Mouse (Mus musculus): ENCODE data around the gene Fermt2. TPM values are rescaled to one million over a fixed set of nuclear protein-coding genes. Genes with fewer than 3 reads are reported as not detected.
"Not testable (repeated sequence)": the region's sequence is repeated elsewhere in the genome, so short reads cannot be mapped to it uniquely, and the experiment has no call there.

Gene Fermt2
- polyA plus RNA-seq, 1 experiment from 2014 or later = 152 TPM

DNA sequence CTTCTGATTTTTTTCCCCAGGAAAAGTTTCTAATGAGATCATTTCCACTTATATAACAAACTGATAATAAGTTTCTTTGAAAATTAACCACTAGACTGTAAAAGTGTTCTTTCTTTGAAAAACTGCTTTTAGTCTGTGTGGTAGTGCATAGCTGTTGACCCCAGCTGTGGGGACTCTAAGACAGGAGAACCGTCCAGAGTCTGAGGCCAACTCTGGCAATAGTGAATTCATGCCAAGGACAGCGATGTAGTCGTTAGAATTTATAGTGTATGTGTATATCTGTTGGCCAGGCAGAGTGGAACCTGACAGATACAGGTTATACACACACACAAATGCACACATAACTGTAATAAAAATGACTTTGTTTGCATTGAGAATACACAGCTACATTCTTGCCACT is 51.4 kb downstream of the Fermt2 start:
- H3K9ac ChIP-seq (ENCODE audit: low read depth, low read length) = no peak overlapping the region
- no peaks in the 10 kb centered on the region for H3K27me3 ChIP-seq (replicated peaks; ENCODE audit: control insufficient read depth, insufficient read depth, low read length)
- H3K4me2 ChIP-seq (ENCODE audit: low read depth, low read length) = no peak overlapping the region
- no peak overlapping the region for H3K27ac ChIP-seq (ENCODE audit: low read length)
- no peak overlapping the region for H3K4me3 ChIP-seq (ENCODE audit: low read length)
- 26% methylated on average over 3 of the region's 3 CpGs for WGBS
- no peaks in the 10 kb centered on the region for H3K9me3 ChIP-seq (ENCODE audit: control insufficient read depth, low read length)
- peaks cover 15% of the 10 kb centered on the region; the same call in 1 of the 2 replicates for H3K4me1 ChIP-seq (ENCODE audit: control insufficient read depth, insufficient read depth, low read length)
- no peak for ATAC-seq
- H3K36me3 ChIP-seq (ENCODE audit: control insufficient read depth, insufficient read depth, low read length) = 0 out of 2 replicates have a peak, but pooled peaks cover 3% of the 10 kb centered on the region

DNA sequence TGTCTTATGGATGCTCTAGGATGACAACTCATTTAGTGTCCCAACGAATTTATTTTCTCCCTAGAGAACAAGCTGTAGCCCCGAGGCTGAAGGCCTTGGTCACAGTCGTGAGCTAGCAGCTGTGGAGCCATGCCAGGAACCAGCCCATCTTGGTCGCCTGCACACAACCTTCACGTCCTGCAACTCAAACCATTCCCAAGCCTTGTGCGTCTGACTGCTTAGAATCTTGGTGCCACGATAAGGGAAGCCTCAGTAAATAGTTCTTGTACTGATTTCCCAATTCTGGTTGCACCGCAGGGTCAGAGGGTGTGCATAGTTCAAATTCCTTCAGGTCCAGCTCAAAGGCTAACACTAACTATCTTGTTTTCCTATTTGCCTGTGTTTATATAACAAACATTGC is 52.3 kb downstream of the Fermt2 start:
- Histone ChIP-seq H3K4me2 (ENCODE audit: low read depth, low read length) (no peak overlapping the region), H3K27me3 (replicated peaks; ENCODE audit: control insufficient read depth, insufficient read depth, low read length) (no peaks in the 10 kb centered on the region), H3K36me3 (ENCODE audit: control insufficient read depth, insufficient read depth, low read length) (0 out of 2 replicates have a peak, but pooled peaks cover 4% of the 10 kb centered on the region), H3K9ac (ENCODE audit: low read depth, low read length) (no peak overlapping the region), H3K9me3 (ENCODE audit: control insufficient read depth, low read length) (no peaks in the 10 kb centered on the region), H3K4me3 (ENCODE audit: low read length) (no peak overlapping the region), H3K27ac (ENCODE audit: low read length) (0 out of 2 replicates have a peak overlapping the region, but pooled peaks have one; percentile 8), H3K4me1 (ENCODE audit: control insufficient read depth, insufficient read depth, low read length) (peaks cover 15% of the 10 kb centered on the region; the same call in 1 of the 2 replicates)
- WGBS = 36% methylated on average over 8 of the region's 8 CpGs
- no peak for ATAC-seq

GRCm38 (mm10) chr14:45476990-45477389 is 52.9 kb downstream of the Fermt2 start:
- Histone ChIP-seq H3K27ac (ENCODE audit: low read length) (no peak overlapping the region), H3K4me1 (ENCODE audit: control insufficient read depth, insufficient read depth, low read length) (peaks cover 15% of the 10 kb centered on the region; the same call in 1 of the 2 replicates), H3K9ac (ENCODE audit: low read depth, low read length) (no peak overlapping the region), H3K9me3 (ENCODE audit: control insufficient read depth, low read length) (no peaks in the 10 kb centered on the region), H3K27me3 (replicated peaks; ENCODE audit: control insufficient read depth, insufficient read depth, low read length) (no peaks in the 10 kb centered on the region), H3K4me3 (ENCODE audit: low read length) (no peak overlapping the region), H3K4me2 (ENCODE audit: low read depth, low read length) (no peak overlapping the region), H3K36me3 (ENCODE audit: control insufficient read depth, insufficient read depth, low read length) (0 out of 2 replicates have a peak, but pooled peaks cover 6% of the 10 kb centered on the region)
- 91% methylated on average over 7 of the region's 7 CpGs for WGBS
- no peak for ATAC-seq

GRCm38 (mm10) chr14:45472536-45472935 is 57.4 kb downstream of the Fermt2 start:
- ATAC-seq = no peak
- no peak overlapping the region for H3K9ac ChIP-seq (ENCODE audit: low read depth, low read length)
- no peak overlapping the region for H3K27ac ChIP-seq (ENCODE audit: low read length)
- no peaks in the 10 kb centered on the region for H3K27me3 ChIP-seq (replicated peaks; ENCODE audit: control insufficient read depth, insufficient read depth, low read length)
- H3K4me3 ChIP-seq (ENCODE audit: low read length) = no peak overlapping the region
- H3K9me3 ChIP-seq (ENCODE audit: control insufficient read depth, low read length) = 0 out of 2 replicates have a peak, but pooled peaks cover 2% of the 10 kb centered on the region
- H3K4me2 ChIP-seq (ENCODE audit: low read depth, low read length) = no peak overlapping the region
- peaks cover 13% of the 10 kb centered on the region; the same call in 1 of the 2 replicates for H3K36me3 ChIP-seq (ENCODE audit: control insufficient read depth, insufficient read depth, low read length)
- 90% methylated on average over 10 of the region's 10 CpGs for WGBS
- H3K4me1 ChIP-seq (ENCODE audit: control insufficient read depth, insufficient read depth, low read length) = 0 out of 2 replicates have a peak, but pooled peaks cover under 1% of the 10 kb centered on the region

GRCm38 (mm10) chr14:45469446-45469845 is 60.5 kb downstream of the Fermt2 start:
- no peak for ATAC-seq
- Histone ChIP-seq H3K4me3 (ENCODE audit: low read length) (no peak overlapping the region), H3K4me2 (ENCODE audit: low read depth, low read length) (no peak overlapping the region), H3K9ac (ENCODE audit: low read depth, low read length) (no peak overlapping the region), H3K27ac (ENCODE audit: low read length) (no peak overlapping the region), H3K36me3 (ENCODE audit: control insufficient read depth, insufficient read depth, low read length) (peaks cover 10% of the 10 kb centered on the region; the same call in 1 of the 2 replicates), H3K9me3 (ENCODE audit: control insufficient read depth, low read length) (0 out of 2 replicates have a peak, but pooled peaks cover 2% of the 10 kb centered on the region), H3K4me1 (ENCODE audit: control insufficient read depth, insufficient read depth, low read length) (peaks cover 1% of the 10 kb centered on the region; the same call in 1 of the 2 replicates), H3K27me3 (replicated peaks; ENCODE audit: control insufficient read depth, insufficient read depth, low read length) (no peaks in the 10 kb centered on the region)
- WGBS = 93% methylated on average over 8 of the region's 8 CpGs

DNA sequence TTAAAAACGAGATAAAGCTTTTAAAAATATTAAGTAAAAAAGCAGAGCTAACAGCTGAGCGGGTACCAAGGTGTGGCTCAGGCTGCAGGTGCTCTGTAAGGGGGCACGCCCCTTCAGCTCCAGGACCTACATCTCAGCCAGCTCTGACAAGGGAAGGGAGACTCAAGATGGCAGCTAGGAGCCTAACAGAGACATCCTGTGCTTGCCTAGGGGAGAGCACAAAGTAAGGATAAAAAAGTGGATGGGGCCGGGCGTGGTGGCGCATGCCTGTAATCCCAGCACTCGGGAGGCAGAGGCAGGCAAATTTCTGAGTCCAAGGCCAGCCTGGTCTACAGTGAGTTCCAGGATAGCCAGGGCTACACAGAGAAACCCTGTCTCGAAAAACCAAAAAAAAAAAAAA is 63.5 kb downstream of the Fermt2 start:
- H3K27me3 ChIP-seq (replicated peaks; ENCODE audit: control insufficient read depth, insufficient read depth, low read length); H3K4me2 ChIP-seq (ENCODE audit: low read depth, low read length); ATAC-seq; H3K27ac ChIP-seq (ENCODE audit: low read length); H3K4me3 ChIP-seq (ENCODE audit: low read length); H3K9me3 ChIP-seq (ENCODE audit: control insufficient read depth, low read length); H3K9ac ChIP-seq (ENCODE audit: low read depth, low read length): not testable (repeated sequence)
- 95% methylated on average over 8 of the region's 8 CpGs for WGBS
- Histone ChIP-seq H3K4me1 (ENCODE audit: control insufficient read depth, insufficient read depth, low read length) (peaks cover 13% of the 10 kb centered on the region), H3K36me3 (ENCODE audit: control insufficient read depth, insufficient read depth, low read length) (peaks cover 10% of the 10 kb centered on the region)

- H3K27ac ChIP-seq (ENCODE audit: low read length) = peak overlapping the region; percentile 13
- H3K4me2 ChIP-seq (ENCODE audit: low read depth, low read length) = no peak overlapping the region
- H3K9me3 ChIP-seq (ENCODE audit: control insufficient read depth, low read length) = 0 out of 2 replicates have a peak, but pooled peaks cover under 1% of the 10 kb centered on the region
- no peak overlapping the region for H3K9ac ChIP-seq (ENCODE audit: low read depth, low read length)
- peak; percentile 13; the same call in 1 of the 2 replicates for ATAC-seq
- no peaks in the 10 kb centered on the region for H3K27me3 ChIP-seq (replicated peaks; ENCODE audit: control insufficient read depth, insufficient read depth, low read length)
- peaks cover 10% of the 10 kb centered on the region for H3K36me3 ChIP-seq (ENCODE audit: control insufficient read depth, insufficient read depth, low read length)
- H3K4me3 ChIP-seq (ENCODE audit: low read length) = no peak overlapping the region
- H3K4me1 ChIP-seq (ENCODE audit: control insufficient read depth, insufficient read depth, low read length) = peaks cover 13% of the 10 kb centered on the region
- WGBS = 66% methylated on average over 19 of the region's 19 CpGs
Observed at GRCm38 (mm10) chr14:45464036-45465035, 65.6 kb downstream of the Fermt2 start.

DNA sequence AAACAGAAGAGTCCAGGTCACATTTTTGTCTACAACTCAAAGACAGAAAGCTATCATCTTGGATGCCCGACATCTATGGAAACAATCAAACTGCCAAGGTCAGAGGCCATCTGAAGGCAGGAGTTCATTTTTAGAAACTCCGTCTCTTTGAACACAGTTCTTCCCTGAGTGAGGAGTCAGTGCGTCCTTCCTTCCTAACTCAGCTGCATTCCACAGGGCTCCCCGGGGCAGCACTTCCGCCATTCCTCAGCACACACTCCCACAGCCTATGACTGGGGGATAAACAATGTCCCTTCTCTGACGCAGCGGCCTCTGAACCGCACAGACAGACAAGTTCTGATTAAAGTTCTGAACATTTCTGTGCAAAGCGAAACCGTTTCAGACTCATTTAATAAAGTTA is 66.3 kb downstream of the Fermt2 start:
- Histone ChIP-seq H3K9me3 (ENCODE audit: control insufficient read depth, low read length) (no peaks in the 10 kb centered on the region), H3K27me3 (replicated peaks; ENCODE audit: control insufficient read depth, insufficient read depth, low read length) (no peaks in the 10 kb centered on the region), H3K4me3 (ENCODE audit: low read length) (no peak overlapping the region), H3K4me2 (ENCODE audit: low read depth, low read length) (no peak overlapping the region), H3K27ac (ENCODE audit: low read length) (peak overlapping the region; percentile 70), H3K9ac (ENCODE audit: low read depth, low read length) (peak overlapping the region; percentile 12; the same call in 1 of the 2 replicates), H3K36me3 (ENCODE audit: control insufficient read depth, insufficient read depth, low read length) (peaks cover 10% of the 10 kb centered on the region), H3K4me1 (ENCODE audit: control insufficient read depth, insufficient read depth, low read length) (peaks cover 13% of the 10 kb centered on the region)
- WGBS = 9% methylated on average over 10 of the region's 10 CpGs
- ATAC-seq = peak; percentile 93

GRCm38 (mm10) chr14:45462875-45463475 is 66.9 kb downstream of the Fermt2 start:
- peaks cover 10% of the 10 kb centered on the region for H3K36me3 ChIP-seq (ENCODE audit: control insufficient read depth, insufficient read depth, low read length)
- peaks cover 13% of the 10 kb centered on the region for H3K4me1 ChIP-seq (ENCODE audit: control insufficient read depth, insufficient read depth, low read length)
- no peak overlapping the region for H3K4me2 ChIP-seq (ENCODE audit: low read depth, low read length)
- no peak overlapping the region for H3K4me3 ChIP-seq (ENCODE audit: low read length)
- WGBS = 65% methylated on average over 10 of the region's 10 CpGs
- H3K9me3 ChIP-seq (ENCODE audit: control insufficient read depth, low read length) = no peaks in the 10 kb centered on the region
- ATAC-seq = no peak
- H3K27ac ChIP-seq (ENCODE audit: low read length) = peak overlapping the region; percentile 70
- H3K9ac ChIP-seq (ENCODE audit: low read depth, low read length) = no peak overlapping the region
- no peaks in the 10 kb centered on the region for H3K27me3 ChIP-seq (replicated peaks; ENCODE audit: control insufficient read depth, insufficient read depth, low read length)
